Mouse (Mus musculus): Measurements from ENCODE around the gene Cacna1c. TPM values are rescaled to one million over a fixed set of nuclear protein-coding genes. Genes with fewer than 3 reads are reported as not detected.

The Cacna1c gene
- polyA plus RNA-seq, 1 experiment from 2014 or later = 2.3 TPM

DNA sequence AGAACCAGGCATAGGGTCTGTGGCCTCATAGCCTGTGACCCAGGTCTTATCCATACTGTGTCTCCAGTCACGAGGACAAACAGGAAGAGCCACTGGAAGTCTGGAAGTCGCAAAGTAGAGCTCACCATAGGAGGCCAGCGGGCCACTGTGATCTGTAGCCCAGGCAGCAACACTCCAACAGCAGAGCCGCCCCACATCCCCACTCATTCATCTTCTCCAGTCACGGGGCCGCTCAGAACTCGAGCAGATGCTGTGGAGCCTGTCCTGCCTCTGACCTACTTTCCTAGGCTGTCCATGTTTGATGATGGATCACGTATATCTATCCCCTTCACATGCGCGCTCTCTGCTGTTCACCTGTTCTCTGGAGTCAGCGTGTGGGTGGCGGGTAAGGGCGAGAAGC, 246.0 kb downstream of the Cacna1c start:
- DNase-seq (ENCODE audit: low spot score) = no peak
- Histone ChIP-seq H3K27me3 (replicated peaks; ENCODE audit: control insufficient read depth, insufficient read depth, low read length) (no peaks in the 10 kb centered on the region), H3K4me1 (replicated peaks; ENCODE audit: control insufficient read depth, insufficient read depth, low read length) (peaks cover 8% of the 10 kb centered on the region; the same call in 1 of the 2 replicates), H3K4me2 (no peak overlapping the region), H3K36me3 (ENCODE audit: control insufficient read depth, insufficient read depth, low read length) (no peaks in the 10 kb centered on the region), H3K4me3 (ENCODE audit: low read depth, low read length) (no peak overlapping the region), H3K9me3 (ENCODE audit: control insufficient read depth, low read length) (no peaks in the 10 kb centered on the region), H3K9ac (ENCODE audit: low read depth, low read length) (no peak overlapping the region), H3K27ac (ENCODE audit: low read depth, low read length) (no peak overlapping the region)
- ATAC-seq (replicated peaks; ENCODE audit: low FRiP score) = no peak
- 67% methylated on average over 13 of the region's 13 CpGs for WGBS

DNA sequence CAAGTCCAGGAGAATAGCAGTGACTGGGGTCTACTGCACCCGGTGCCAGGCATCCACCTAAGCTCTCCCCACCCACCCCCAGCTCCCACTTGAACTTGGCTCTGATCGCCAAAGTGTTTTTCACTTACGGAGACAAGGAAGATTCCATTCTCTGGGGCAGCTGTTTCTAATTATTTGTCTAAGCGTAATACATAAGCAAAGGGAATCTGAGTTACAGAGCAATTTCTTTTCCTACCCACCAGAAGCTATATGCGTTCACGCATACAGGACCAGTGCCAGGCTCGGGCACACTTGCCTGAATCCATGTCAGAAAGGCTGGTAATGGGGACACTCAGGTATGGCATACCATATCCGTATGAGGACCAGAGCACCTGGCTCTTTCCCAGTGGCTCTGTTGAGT, 248.9 kb downstream of the Cacna1c start:
- WGBS = 78% methylated on average over 8 of the region's 8 CpGs
- peaks cover 8% of the 10 kb centered on the region; the same call in 1 of the 2 replicates for H3K4me1 ChIP-seq (replicated peaks; ENCODE audit: control insufficient read depth, insufficient read depth, low read length)

DNA sequence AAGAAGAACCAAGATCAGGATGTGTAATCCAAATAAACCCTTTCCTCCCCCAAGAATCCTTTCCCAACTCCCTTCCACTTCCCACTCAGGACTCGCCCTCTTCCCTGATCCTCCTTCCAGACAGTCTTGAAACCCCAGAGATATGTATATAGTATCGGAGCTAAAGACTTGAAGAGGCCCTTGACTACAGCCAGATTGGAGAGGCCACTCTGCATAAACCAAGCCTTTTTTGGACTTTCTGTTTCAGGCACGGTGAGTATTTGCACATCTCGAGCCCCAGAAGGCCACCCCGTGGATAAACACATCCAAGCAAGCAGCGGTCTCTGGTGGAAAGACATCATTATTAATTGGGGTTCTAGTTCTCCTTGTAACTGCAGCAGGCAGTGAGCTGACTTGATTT, 249.6 kb downstream of the Cacna1c start:
- H3K9ac ChIP-seq (ENCODE audit: low read depth, low read length) = no peak overlapping the region
- H3K36me3 ChIP-seq (ENCODE audit: control insufficient read depth, insufficient read depth, low read length) = no peaks in the 10 kb centered on the region
- no peak for ATAC-seq (replicated peaks; ENCODE audit: low FRiP score)
- H3K4me3 ChIP-seq (ENCODE audit: low read depth, low read length) = no peak overlapping the region
- no peak overlapping the region for H3K27ac ChIP-seq (ENCODE audit: low read depth, low read length)
- DNase-seq (ENCODE audit: low spot score) = no peak
- no peaks in the 10 kb centered on the region for H3K9me3 ChIP-seq (ENCODE audit: control insufficient read depth, low read length)
- H3K27me3 ChIP-seq (replicated peaks; ENCODE audit: control insufficient read depth, insufficient read depth, low read length) = no peaks in the 10 kb centered on the region
- WGBS = 77% methylated on average over 6 of the region's 6 CpGs
- peaks cover 8% of the 10 kb centered on the region; the same call in 1 of the 2 replicates for H3K4me1 ChIP-seq (replicated peaks; ENCODE audit: control insufficient read depth, insufficient read depth, low read length)
- no peak overlapping the region for H3K4me2 ChIP-seq

More for the DNA sequence above, 248.9 kb downstream of the Cacna1c start:
- H3K27me3 ChIP-seq (replicated peaks; ENCODE audit: control insufficient read depth, insufficient read depth, low read length) = no peaks in the 10 kb centered on the region
- no peak for DNase-seq (ENCODE audit: low spot score)
- no peak overlapping the region for H3K27ac ChIP-seq (ENCODE audit: low read depth, low read length)
- no peak overlapping the region for H3K9ac ChIP-seq (ENCODE audit: low read depth, low read length)
- H3K4me3 ChIP-seq (ENCODE audit: low read depth, low read length) = no peak overlapping the region
- H3K9me3 ChIP-seq (ENCODE audit: control insufficient read depth, low read length) = no peaks in the 10 kb centered on the region
- no peak for ATAC-seq (replicated peaks; ENCODE audit: low FRiP score)
- no peak overlapping the region for H3K4me2 ChIP-seq
- no peaks in the 10 kb centered on the region for H3K36me3 ChIP-seq (ENCODE audit: control insufficient read depth, insufficient read depth, low read length)

DNA sequence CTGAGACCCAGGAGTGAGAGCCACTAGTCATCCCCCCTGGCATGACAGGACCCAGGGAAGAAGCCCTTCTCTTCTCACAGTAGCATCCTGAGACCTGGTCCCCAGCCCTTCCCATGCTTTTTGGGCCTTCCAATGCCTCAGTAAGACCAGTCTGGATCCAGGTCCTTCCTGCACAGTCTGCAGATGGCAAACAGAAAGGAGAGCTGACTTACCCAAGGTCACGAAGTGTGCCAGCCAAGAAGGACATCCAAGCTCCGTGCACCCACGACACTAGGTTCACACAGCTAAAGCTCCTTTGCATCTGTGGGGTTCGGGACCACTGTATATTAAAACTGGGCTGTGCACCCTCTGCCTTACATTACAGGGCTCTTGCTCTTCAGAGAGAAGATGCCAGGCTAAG, 252.1 kb downstream of the Cacna1c start:
- H3K27me3 ChIP-seq (replicated peaks; ENCODE audit: control insufficient read depth, insufficient read depth, low read length) = no peaks in the 10 kb centered on the region; the same call in 1 of the 2 replicates
- no peaks in the 10 kb centered on the region for H3K9me3 ChIP-seq (ENCODE audit: control insufficient read depth, low read length)
- no peak overlapping the region for H3K27ac ChIP-seq (ENCODE audit: low read depth, low read length)
- 67% methylated on average over 4 of the region's 4 CpGs for WGBS
- no peaks in the 10 kb centered on the region; the same call in 1 of the 2 replicates for H3K4me1 ChIP-seq (replicated peaks; ENCODE audit: control insufficient read depth, insufficient read depth, low read length)
- no peaks in the 10 kb centered on the region for H3K36me3 ChIP-seq (ENCODE audit: control insufficient read depth, insufficient read depth, low read length)
- H3K9ac ChIP-seq (ENCODE audit: low read depth, low read length) = no peak overlapping the region
- DNase-seq (ENCODE audit: low spot score) (no peak), ATAC-seq (replicated peaks; ENCODE audit: low FRiP score) (no peak)
- H3K4me2 ChIP-seq = no peak overlapping the region
- H3K4me3 ChIP-seq (ENCODE audit: low read depth, low read length) = no peak overlapping the region

DNA sequence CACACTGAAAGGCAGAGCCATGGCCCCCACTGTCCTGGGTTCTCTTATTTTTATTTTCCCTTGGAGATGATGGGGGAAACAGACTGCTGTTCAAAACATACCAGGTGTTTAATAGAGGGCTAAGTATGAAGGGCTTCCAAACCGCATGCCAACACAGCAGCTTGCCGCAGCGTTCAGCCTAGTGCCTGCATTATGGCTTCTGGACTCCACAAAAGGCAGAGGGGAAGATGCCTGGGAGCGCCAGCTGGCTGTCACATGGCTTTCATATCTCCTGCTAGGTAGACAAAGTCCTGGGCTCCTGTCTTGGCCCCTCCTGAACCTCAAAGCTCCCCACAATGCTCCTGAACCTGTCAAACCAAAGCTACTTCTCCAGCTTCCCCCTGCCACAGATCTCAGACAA, 254.4 kb downstream of the Cacna1c start:
- H3K36me3 ChIP-seq (ENCODE audit: control insufficient read depth, insufficient read depth, low read length) = no peaks in the 10 kb centered on the region
- DNase-seq (ENCODE audit: low spot score) = no peak
- no peak overlapping the region for H3K27ac ChIP-seq (ENCODE audit: low read depth, low read length)
- WGBS = 90% methylated on average over 4 of the region's 4 CpGs
- H3K9me3 ChIP-seq (ENCODE audit: control insufficient read depth, low read length) = no peaks in the 10 kb centered on the region
- H3K4me1 ChIP-seq (replicated peaks; ENCODE audit: control insufficient read depth, insufficient read depth, low read length) = no peaks in the 10 kb centered on the region
- H3K4me3 ChIP-seq (ENCODE audit: low read depth, low read length) = no peak overlapping the region
- H3K4me2 ChIP-seq = no peak overlapping the region
- no peak overlapping the region for H3K9ac ChIP-seq (ENCODE audit: low read depth, low read length)
- H3K27me3 ChIP-seq (replicated peaks; ENCODE audit: control insufficient read depth, insufficient read depth, low read length) = no peaks in the 10 kb centered on the region; the same call in 1 of the 2 replicates
- ATAC-seq (replicated peaks; ENCODE audit: low FRiP score) = no peak

DNA sequence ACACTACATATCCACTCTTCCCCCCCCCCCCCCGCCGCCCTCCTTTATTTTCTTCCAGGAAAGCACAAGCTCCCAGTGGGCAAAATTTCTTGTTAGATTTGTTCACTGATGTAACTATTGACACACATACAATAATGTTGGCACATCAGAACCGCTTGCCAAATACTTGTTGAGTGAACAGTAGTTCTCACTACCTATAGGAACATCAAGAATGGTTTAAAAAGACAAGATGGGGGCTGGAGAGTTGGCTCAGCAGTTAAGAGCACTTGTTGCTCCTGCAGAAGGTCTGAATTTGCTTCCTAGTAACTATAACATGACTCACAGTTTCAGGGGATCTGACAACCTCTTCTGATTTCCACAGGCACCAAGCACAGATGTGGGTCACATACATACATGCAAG, 255.2 kb downstream of the Cacna1c start:
- H3K9me3 ChIP-seq (ENCODE audit: control insufficient read depth, low read length) = no peaks in the 10 kb centered on the region
- no peaks in the 10 kb centered on the region; the same call in 1 of the 2 replicates for H3K27me3 ChIP-seq (replicated peaks; ENCODE audit: control insufficient read depth, insufficient read depth, low read length)
- WGBS = 94% methylated on average over 3 of the region's 3 CpGs
- H3K4me1 ChIP-seq (replicated peaks; ENCODE audit: control insufficient read depth, insufficient read depth, low read length) = no peaks in the 10 kb centered on the region
- no peaks in the 10 kb centered on the region for H3K36me3 ChIP-seq (ENCODE audit: control insufficient read depth, insufficient read depth, low read length)
- no peak overlapping the region for H3K27ac ChIP-seq (ENCODE audit: low read depth, low read length)
- H3K9ac ChIP-seq (ENCODE audit: low read depth, low read length) = no peak overlapping the region
- ATAC-seq (replicated peaks; ENCODE audit: low FRiP score) (no peak), DNase-seq (ENCODE audit: low spot score) (no peak)
- no peak overlapping the region for H3K4me3 ChIP-seq (ENCODE audit: low read depth, low read length)
- H3K4me2 ChIP-seq = no peak overlapping the region

DNA sequence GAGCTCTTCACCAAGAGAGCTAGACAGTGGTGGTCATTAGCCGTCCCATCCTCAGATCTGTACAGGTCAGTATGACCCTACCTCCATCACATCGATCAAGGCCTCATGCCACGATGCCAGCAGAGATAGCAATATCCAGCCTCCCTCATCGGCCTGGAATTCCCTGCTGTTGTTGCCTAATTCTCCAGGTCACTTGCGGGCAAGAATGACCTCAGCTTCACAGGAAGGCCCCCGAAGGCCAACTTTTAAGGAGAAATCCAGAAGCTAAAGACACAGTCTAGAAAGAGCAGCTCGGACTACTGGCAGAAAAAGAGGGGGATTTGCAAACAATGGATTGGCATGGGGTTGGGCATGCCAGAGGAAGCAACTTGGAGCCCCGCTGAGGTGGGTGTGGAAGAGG, 256.6 kb downstream of the Cacna1c start:
- Histone ChIP-seq H3K9me3 (ENCODE audit: control insufficient read depth, low read length) (no peaks in the 10 kb centered on the region), H3K9ac (ENCODE audit: low read depth, low read length) (no peak overlapping the region), H3K4me1 (replicated peaks; ENCODE audit: control insufficient read depth, insufficient read depth, low read length) (no peaks in the 10 kb centered on the region), H3K4me3 (ENCODE audit: low read depth, low read length) (no peak overlapping the region), H3K27me3 (replicated peaks; ENCODE audit: control insufficient read depth, insufficient read depth, low read length) (no peaks in the 10 kb centered on the region; the same call in 1 of the 2 replicates), H3K4me2 (no peak overlapping the region), H3K36me3 (ENCODE audit: control insufficient read depth, insufficient read depth, low read length) (no peaks in the 10 kb centered on the region), H3K27ac (ENCODE audit: low read depth, low read length) (no peak overlapping the region)
- ATAC-seq (replicated peaks; ENCODE audit: low FRiP score) (no peak), DNase-seq (ENCODE audit: low spot score) (no peak)
- WGBS = 81% methylated on average over 8 of the region's 8 CpGs

DNA sequence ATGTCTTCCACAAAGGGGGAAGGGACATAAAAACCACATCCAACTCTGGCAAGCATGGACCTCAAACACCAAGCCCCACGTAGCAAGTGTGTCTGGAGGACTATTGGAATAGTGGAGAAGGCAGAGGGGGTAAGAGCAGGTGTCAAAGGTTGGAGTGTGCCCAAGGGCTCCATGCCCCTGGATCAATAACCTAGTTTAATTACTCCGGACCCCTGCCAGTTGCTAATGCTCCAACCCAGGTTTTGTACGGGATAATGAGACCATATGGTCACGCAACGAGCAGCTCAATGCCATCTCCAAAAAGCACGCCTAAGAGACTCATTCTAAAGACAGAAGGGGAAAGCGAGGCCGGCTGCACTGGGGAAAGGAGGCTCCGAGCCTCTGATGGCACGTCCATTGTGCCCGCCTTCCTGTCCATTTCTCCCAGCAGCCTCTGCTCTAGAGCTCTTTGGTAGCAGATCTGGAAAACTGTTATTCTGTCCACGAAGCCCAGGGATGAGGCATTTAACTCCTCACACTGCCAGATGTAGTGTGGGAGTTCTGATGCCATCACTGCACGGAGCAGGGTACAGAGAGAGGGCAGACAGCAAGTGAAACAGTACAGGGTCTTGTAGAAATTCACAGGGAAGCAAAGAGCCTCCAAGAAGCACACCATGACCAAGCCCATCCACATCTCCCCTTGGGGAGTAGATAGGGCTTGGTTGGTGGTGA, 257.7 kb downstream of the Cacna1c start:
- DNase-seq (ENCODE audit: low spot score) = no peak
- Histone ChIP-seq H3K36me3 (ENCODE audit: control insufficient read depth, insufficient read depth, low read length) (no peaks in the 10 kb centered on the region), H3K4me3 (ENCODE audit: low read depth, low read length) (no peak overlapping the region), H3K4me1 (replicated peaks; ENCODE audit: control insufficient read depth, insufficient read depth, low read length) (no peaks in the 10 kb centered on the region), H3K27me3 (replicated peaks; ENCODE audit: control insufficient read depth, insufficient read depth, low read length) (no peaks in the 10 kb centered on the region; the same call in 1 of the 2 replicates), H3K9me3 (ENCODE audit: control insufficient read depth, low read length) (no peaks in the 10 kb centered on the region), H3K4me2 (no peak overlapping the region), H3K9ac (ENCODE audit: low read depth, low read length) (no peak overlapping the region), H3K27ac (ENCODE audit: low read depth, low read length) (no peak overlapping the region)
- whole genome bisulfite sequencing = 74% methylated on average over 13 of the region's 13 CpGs
- no peak for ATAC-seq (replicated peaks; ENCODE audit: low FRiP score)

DNA sequence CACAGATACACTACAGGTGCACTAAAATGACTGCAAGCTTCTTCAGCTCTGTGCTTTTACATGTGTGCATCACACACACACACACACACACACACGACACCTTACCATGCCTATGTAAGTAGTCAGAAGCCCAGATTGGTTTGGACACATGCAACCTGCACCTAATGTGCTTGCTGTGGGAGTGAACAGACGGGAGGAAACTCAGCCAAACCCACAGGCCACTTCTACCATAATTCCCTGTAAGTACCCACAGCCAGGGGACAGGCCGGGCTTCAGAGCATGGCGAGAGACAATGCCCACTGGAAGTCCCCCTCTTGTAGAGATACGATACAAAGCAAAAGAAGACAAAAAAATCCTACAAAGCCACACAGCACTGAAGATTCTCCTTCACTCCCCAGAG, 258.7 kb downstream of the Cacna1c start:
- Histone ChIP-seq H3K27ac (ENCODE audit: low read depth, low read length) (no peak overlapping the region), H3K9ac (ENCODE audit: low read depth, low read length) (no peak overlapping the region), H3K9me3 (ENCODE audit: control insufficient read depth, low read length) (no peaks in the 10 kb centered on the region), H3K4me3 (ENCODE audit: low read depth, low read length) (no peak overlapping the region), H3K4me1 (replicated peaks; ENCODE audit: control insufficient read depth, insufficient read depth, low read length) (no peaks in the 10 kb centered on the region), H3K4me2 (no peak overlapping the region), H3K27me3 (replicated peaks; ENCODE audit: control insufficient read depth, insufficient read depth, low read length) (no peaks in the 10 kb centered on the region; the same call in 1 of the 2 replicates), H3K36me3 (ENCODE audit: control insufficient read depth, insufficient read depth, low read length) (no peaks in the 10 kb centered on the region)
- WGBS = 79% methylated on average over 5 of the region's 5 CpGs
- ATAC-seq (replicated peaks; ENCODE audit: low FRiP score) (no peak), DNase-seq (ENCODE audit: low spot score) (no peak)
